Mouse (Mus musculus) cerebellum, adult 2 months (tissue): ENCODE results near the gene Tnfsf13. TPM values are rescaled to one million over a fixed set of nuclear protein-coding genes. Genes with fewer than 3 reads are reported as not detected.
A peak's percentile ranks its signal among the peaks of the same experiment; 100 is the strongest.

Source experiments
- DNase-seq, 2 experiments: peaks; one replicate each; pipeline ENCODE4 v3.0.0; 2021
- H3K27ac ChIP-seq: fragments of 200-500 bp; 2 replicates; pipeline ENCODE4 v1.5.1; 2012; ENCODE audit warnings: low read length, control low read depth, inconsistent platforms; ENCODE audit not compliant: insufficient read depth
- H3K27me3 ChIP-seq: fragments of 200-500 bp; 2 replicates; pipeline ENCODE4 v1.6.1; 2012; ENCODE audit warnings: inconsistent platforms, mild to moderate bottlenecking, low read length, moderate library complexity; ENCODE audit not compliant: control insufficient read depth, insufficient read depth
- H3K4me1 ChIP-seq: fragments of 200-500 bp; 2 replicates; pipeline ENCODE4 v1.6.1; 2011; ENCODE audit warnings: low read length; ENCODE audit not compliant: control insufficient read depth, insufficient read depth
- H3K4me3 ChIP-seq: fragments of 200-500 bp; replicated peaks from 2 replicates; pipeline ENCODE3; 2011; ENCODE audit warnings: mild to moderate bottlenecking, low read depth, low read length, control low read depth; ENCODE audit not compliant: insufficient read depth
- CTCF ChIP-seq: fragments of 200-500 bp; IDR thresholded peaks from 2 replicates; pipeline ENCODE4 v1.5.1; 2011; ENCODE audit warnings: low read depth, mild to moderate bottlenecking, control low read depth, low read length, moderate library complexity, borderline replicate concordance; ENCODE audit not compliant: insufficient read depth
- POLR2A ChIP-seq: fragments of 200-500 bp; IDR thresholded peaks from 2 replicates; pipeline ENCODE4 v1.6.1; 2011; ENCODE audit warnings: low read length, control low read depth, borderline replicate concordance; ENCODE audit not compliant: insufficient read depth
- WGBS: fragments of 180-500 bp; shearing (Covaris S2); methylation state at CpG from one replicate; pipeline ENCODE4 v1.1.7; 2018; 5-methylcytosine and 5-hydroxymethylcytosine counted together
- polyA plus RNA-seq: library from polyadenylated mRNA; depleted of rRNA; stranded (reverse); fragments of >200 nt; gene quantifications from 2 replicates; pipeline ENCODE4 v1.2.3, GENCODE M21; 2012

The Tnfsf13 gene
- polyA plus RNA-seq, 1 experiment = 4.8 TPM

GRCm38 (mm10) chr11:69666665-69667005 lies 18.9 kb downstream of the Tnfsf13 start:
- TF ChIP-seq CTCF (no peak), POLR2A (no peak)
- WGBS = 91% methylated on average over 3 of the region's 3 CpGs

GRCm38 (mm10) chr11:69665961-69666664 lies 19.5 kb downstream of the Tnfsf13 start, which contains the start of gene Cd68:
Cd68 (minus strand) TSS chr11:69666153.
- TF ChIP-seq CTCF (no peak), POLR2A (no peak)

More at GRCm38 (mm10) chr11:69666665-69667005, 18.9 kb downstream of the Tnfsf13 start:
- Histone ChIP-seq H3K4me3 (no peak overlapping the region), H3K27me3 (no peaks in the 10 kb centered on the region), H3K4me1 (peaks cover 3% of the 10 kb centered on the region; the same call in 1 of the 2 replicates), H3K27ac (no peak overlapping the region)
- DNase-seq = no peak

DNA sequence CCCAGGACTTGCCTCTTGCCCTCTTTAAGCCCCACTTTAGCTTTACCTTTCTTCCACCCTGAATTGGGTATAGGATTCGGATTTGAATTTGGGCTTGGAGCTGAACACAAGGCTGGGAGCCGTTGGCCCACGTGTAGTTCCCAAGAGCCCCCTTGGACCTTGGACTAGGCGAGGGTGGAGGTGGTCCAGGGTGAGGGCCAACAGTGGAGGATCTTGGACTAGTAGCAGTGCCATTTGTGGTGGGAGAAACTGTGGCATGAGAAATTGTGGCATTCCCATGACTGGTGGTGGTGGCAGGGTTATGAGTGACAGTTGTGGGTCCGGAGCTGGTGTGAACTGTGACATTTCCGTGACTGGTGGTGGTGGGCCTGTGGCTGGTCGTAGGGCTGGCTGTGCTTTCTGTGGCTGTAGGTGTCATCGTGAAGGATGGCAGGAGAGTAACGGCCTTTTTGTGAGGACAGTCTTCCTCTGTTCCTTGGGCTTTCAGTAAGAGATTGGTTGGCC lies 20.1 kb downstream of the Tnfsf13 start:
- Histone ChIP-seq H3K4me3 (no peak overlapping the region), H3K27ac (no peak overlapping the region), H3K27me3 (no peaks in the 10 kb centered on the region), H3K4me1 (peaks cover 3% of the 10 kb centered on the region; the same call in 1 of the 2 replicates)
- WGBS = 60% methylated on average over 9 of the region's 9 CpGs
- DNase-seq = no peak
- no peak for TF ChIP-seq POLR2A
- TF ChIP-seq CTCF = no peak

More at GRCm38 (mm10) chr11:69665961-69666664, 19.5 kb downstream of the Tnfsf13 start, which contains the start of gene Cd68:
- H3K4me3 ChIP-seq = no peak within 1 kb of the TSS
- no peak for DNase-seq
- H3K27ac ChIP-seq = no peak within 1 kb of the TSS
- peaks cover 3% of the 10 kb centered on the region; the same call in 1 of the 2 replicates for H3K4me1 ChIP-seq
- H3K27me3 ChIP-seq = no peaks in the 10 kb centered on the region
- WGBS = 42% methylated on average over 7 of the region's 7 CpGs

DNA sequence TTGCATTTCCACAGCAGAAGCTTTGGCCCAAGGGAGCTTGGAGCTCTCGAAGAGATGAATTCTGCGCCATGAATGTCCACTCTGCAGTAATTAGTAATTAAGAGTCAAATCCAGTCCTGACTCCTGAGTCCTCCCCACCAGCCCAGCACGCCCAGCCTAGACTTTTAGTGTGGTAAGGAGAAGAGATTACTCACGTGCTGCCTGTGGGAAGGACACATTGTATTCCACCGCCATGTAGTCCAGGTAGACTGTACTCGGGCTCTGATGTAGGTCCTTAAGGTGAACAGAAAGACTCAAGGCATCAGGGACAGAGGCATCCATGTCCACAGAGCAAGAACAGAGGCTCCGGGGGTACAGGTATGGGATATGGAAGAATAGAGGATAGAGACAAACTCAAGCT lies 20.7 kb downstream of the Tnfsf13 start:
- no peak overlapping the region for H3K4me3 ChIP-seq
- 89% methylated on average over 7 of the region's 7 CpGs for WGBS
- no peak overlapping the region for H3K27ac ChIP-seq
- no peak for DNase-seq
- no peaks in the 10 kb centered on the region for H3K27me3 ChIP-seq
- H3K4me1 ChIP-seq = 0 out of 2 replicates have a peak, but pooled peaks cover 3% of the 10 kb centered on the region
- TF ChIP-seq CTCF (no peak), POLR2A (no peak)

- TF ChIP-seq CTCF (no peak), POLR2A (no peak)
- H3K27ac ChIP-seq = no peak overlapping the region
- 0 out of 2 replicates have a peak, but pooled peaks cover 3% of the 10 kb centered on the region for H3K4me1 ChIP-seq
- H3K27me3 ChIP-seq = no peaks in the 10 kb centered on the region
- WGBS = 44% methylated on average over 6 of the region's 6 CpGs
- DNase-seq = peak in 1 of 2 experiments; percentile 44
- H3K4me3 ChIP-seq = no peak overlapping the region
Observed at GRCm38 (mm10) chr11:69663795-69664194, 21.8 kb downstream of the Tnfsf13 start.

- H3K27ac ChIP-seq = peak overlapping the region; percentile 35
- TF ChIP-seq POLR2A (no peak), CTCF (no peak)
- H3K4me1 ChIP-seq = 0 out of 2 replicates have a peak, but pooled peaks cover 3% of the 10 kb centered on the region
- WGBS = 55% methylated on average over 13 of the region's 13 CpGs
- peak overlapping the region; percentile 85 for H3K4me3 ChIP-seq
- H3K27me3 ChIP-seq = no peaks in the 10 kb centered on the region
- DNase-seq = no peak
Observed at GRCm38 (mm10) chr11:69662967-69663671, 22.5 kb downstream of the Tnfsf13 start.

DNA sequence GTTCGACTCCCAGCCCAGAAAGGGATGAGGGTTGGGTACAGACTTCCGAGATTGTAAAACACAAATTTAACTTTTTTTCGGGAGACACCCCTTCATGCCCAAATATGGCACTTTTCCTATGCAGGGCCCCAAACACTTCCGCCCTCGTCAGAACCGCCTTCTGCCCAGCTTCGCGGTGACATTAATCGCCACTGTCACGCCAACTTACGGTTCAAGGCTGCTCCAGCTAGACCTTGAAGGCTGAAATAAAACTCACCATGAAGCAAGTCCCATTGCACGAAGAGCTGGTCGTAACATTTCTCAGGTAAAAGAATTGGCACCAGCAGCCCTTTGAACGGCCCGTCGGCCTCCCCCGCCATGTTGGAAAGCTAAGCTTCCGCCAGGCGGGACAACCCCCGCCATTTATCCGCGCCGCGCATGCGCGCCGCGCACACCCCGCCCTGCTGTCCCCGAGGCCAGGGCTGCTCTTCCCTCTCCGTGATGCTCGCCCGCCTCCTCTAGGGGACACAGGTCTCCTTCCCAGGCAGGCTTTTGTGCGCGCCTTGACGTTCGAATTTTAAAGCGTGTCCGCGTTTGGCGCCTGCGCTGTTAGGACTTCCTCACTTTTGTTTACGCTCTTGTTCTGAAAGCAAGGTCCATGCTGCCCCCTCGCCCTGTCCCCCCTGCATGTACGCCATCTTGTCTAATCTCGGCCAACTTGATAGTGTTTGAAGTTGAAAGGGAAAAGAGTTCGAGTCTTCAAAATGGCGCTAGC lies 23.2 kb downstream of the Tnfsf13 start, which contains the start of gene Mpdu1:
Gene Mpdu1, minus strand, starts transcription at position 430 of the 754 bp plus-strand sequence.
- H3K4me3 ChIP-seq = peak within 1 kb of the TSS; percentile 85
- TF ChIP-seq POLR2A (peak; percentile 74; the same call in 1 of the 2 replicates), CTCF (peak; percentile 18; the same call in 1 of the 2 replicates)
- under 1% methylated on average over 48 of the region's 48 CpGs for WGBS
- H3K4me1 ChIP-seq = 0 out of 2 replicates have a peak, but pooled peaks cover 3% of the 10 kb centered on the region
- no peaks in the 10 kb centered on the region for H3K27me3 ChIP-seq
- peak within 1 kb of the TSS; percentile 93 for H3K27ac ChIP-seq
- DNase-seq = peak; percentile 94 to 97
